Mouse (Mus musculus) urinary bladder, postnatal 25 days (tissue): ENCODE measurements around the gene Alg5.

ENCODE experiments used
- DNase-seq: peaks from one replicate; pipeline ENCODE4 v3.0.0; 2022; ENCODE audit warnings: low spot score

Alg5 gene

DNA sequence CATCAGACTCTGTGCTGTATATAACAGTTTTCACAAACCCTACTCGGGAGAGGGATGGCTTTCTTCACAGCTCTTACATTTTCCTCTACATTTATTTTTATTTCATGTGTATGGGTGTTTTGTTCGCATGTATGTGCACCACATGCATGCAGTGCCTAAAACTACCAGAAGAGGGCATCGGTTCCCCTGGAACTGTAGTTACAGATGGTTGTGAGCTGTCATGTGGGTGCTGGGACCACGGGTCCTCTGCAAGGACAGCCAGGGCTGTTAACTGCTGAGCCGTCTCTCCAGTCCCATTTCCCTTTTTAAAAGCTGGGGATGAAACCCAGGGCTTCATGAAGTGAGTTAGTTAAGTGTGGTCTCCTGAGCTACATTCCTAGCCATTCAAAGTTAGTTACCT, 60.0 kb downstream of the Alg5 start:
- no peak for DNase-seq

DNA sequence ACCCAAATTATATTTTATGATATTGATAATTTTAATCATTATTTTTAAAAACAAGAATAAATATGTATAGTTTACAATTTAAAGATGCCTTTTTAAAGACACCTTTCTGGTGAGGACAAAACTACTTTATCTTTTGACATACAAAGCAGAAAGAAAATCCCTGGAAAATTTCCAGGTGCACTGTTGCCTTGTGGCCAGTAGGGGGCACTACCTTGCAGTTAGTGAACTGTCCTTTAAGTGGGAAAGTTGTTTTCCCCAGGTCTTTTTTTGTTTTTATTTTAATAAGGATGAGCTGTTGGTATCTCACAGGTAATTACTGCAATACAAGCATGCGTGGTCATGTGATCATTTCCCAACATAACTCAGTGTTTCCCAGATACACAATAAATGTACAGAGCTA, 60.5 kb downstream of the Alg5 start:
- DNase-seq: no peak

- DNase-seq: peak; percentile 39
These were observed 61.9 kb downstream of the Alg5 start for GRCm38 (mm10) chr3:54797211-54797610.
